Mouse (Mus musculus) liver, embryonic 15.5 days (tissue): ENCODE measurements around the gene Tmem39b. TPM values are rescaled to one million over a fixed set of nuclear protein-coding genes. Genes with fewer than 3 reads are reported as not detected.
A peak's percentile ranks its signal among the peaks of the same experiment; 100 is the strongest.

Experiments used
- ATAC-seq: fragments of 200-750 bp; cut with Nextera tagmentation; 2 replicates; pipeline ENCODE4 v1.8.0; 2017; ENCODE audit warnings: moderate number of reproducible peaks, mild to moderate bottlenecking, moderate library complexity; ENCODE audit not compliant: insufficient read depth
- H3K27ac ChIP-seq: fragments of 300-500 bp; sonication (generic); replicated peaks from 2 replicates; pipeline ENCODE4 v1.5.1; 2015; ENCODE audit warnings: mild to moderate bottlenecking, inconsistent platforms
- H3K27me3 ChIP-seq: fragments of 300-500 bp; sonication (generic); 2 replicates; pipeline ENCODE4 v1.6.1; 2015; ENCODE audit warnings: mild to moderate bottlenecking, inconsistent platforms
- H3K36me3 ChIP-seq: fragments of 300-500 bp; sonication (generic); replicated peaks from 2 replicates; pipeline ENCODE4 v1.6.1; 2015; ENCODE audit warnings: moderate library complexity, mild to moderate bottlenecking, inconsistent platforms
- H3K4me1 ChIP-seq: fragments of 300-500 bp; sonication (generic); replicated peaks from 2 replicates; pipeline ENCODE4 v1.6.1; 2015; ENCODE audit warnings: inconsistent platforms
- H3K4me2 ChIP-seq: fragments of 300-500 bp; sonication (generic); 2 replicates; pipeline ENCODE4 v1.6.1; 2015; ENCODE audit warnings: moderate library complexity, mild to moderate bottlenecking, inconsistent platforms
- H3K4me3 ChIP-seq: fragments of 300-500 bp; sonication (generic); replicated peaks from 2 replicates; pipeline ENCODE4 v1.5.1; 2015; ENCODE audit warnings: mild to moderate bottlenecking, inconsistent platforms
- H3K9ac ChIP-seq: fragments of 300-500 bp; sonication (generic); 2 replicates; pipeline ENCODE4 v1.6.1; 2015; ENCODE audit warnings: moderate library complexity, mild to moderate bottlenecking, inconsistent platforms
- H3K9me3 ChIP-seq: fragments of 300-500 bp; sonication (generic); replicated peaks from 2 replicates; pipeline ENCODE4 v1.6.1; 2016; ENCODE audit warnings: inconsistent platforms
- WGBS: fragments of 180-500 bp; shearing (Covaris S2); methylation state at CpG from one replicate; pipeline ENCODE4 v1.1.7; 2015; ENCODE audit warnings: mixed read lengths; ENCODE audit not compliant: insufficient replicate concordance; 5-methylcytosine and 5-hydroxymethylcytosine counted together
- microRNA-seq: library from miRNA; unstranded; fragments of <30 nt; microRNA quantifications from one replicate; pipeline ENCODE4, GENCODE M21; 2016
- polyA plus RNA-seq: library from polyadenylated mRNA; unstranded; fragments of >200 nt; fragmentation: Nextera tagmentation; extraction: Ambion mirVana; gene quantifications from 2 replicates; pipeline ENCODE4 v1.2.1, GENCODE M21; 2015

Tmem39b gene
- polyA plus RNA-seq, 1 experiment from 2014 or later: 3.5 TPM

GRCm38 (mm10) chr4:129645204-129645603 is 51.4 kb downstream of the Tmem39b start:
- Histone ChIP-seq H3K27ac (no peak overlapping the region), H3K4me2 (no peak overlapping the region), H3K27me3 (no peaks in the 10 kb centered on the region), H3K9me3 (no peaks in the 10 kb centered on the region), H3K9ac (no peak overlapping the region), H3K36me3 (peaks cover 51% of the 10 kb centered on the region), H3K4me1 (peaks cover 9% of the 10 kb centered on the region), H3K4me3 (no peak overlapping the region)
- 53% methylated on average over 6 of the region's 6 CpGs for WGBS
- ATAC-seq: no peak

- peak overlapping the region; percentile 76; the same call in 1 of the 2 replicates for H3K4me3 ChIP-seq
- H3K4me2 ChIP-seq: peak overlapping the region; percentile 84
- H3K27me3 ChIP-seq: no peaks in the 10 kb centered on the region
- peaks cover 32% of the 10 kb centered on the region for H3K4me1 ChIP-seq
- H3K36me3 ChIP-seq: peaks cover 41% of the 10 kb centered on the region
- H3K9me3 ChIP-seq: no peaks in the 10 kb centered on the region
- 60% methylated on average over 5 of the region's 5 CpGs for WGBS
- H3K9ac ChIP-seq: no peak overlapping the region
- ATAC-seq: no peak
- H3K27ac ChIP-seq: peak overlapping the region; percentile 51
Observed at GRCm38 (mm10) chr4:129641756-129642155, 54.9 kb downstream of the Tmem39b start.

- H3K4me1 ChIP-seq: peaks cover 32% of the 10 kb centered on the region
- WGBS: under 1% methylated on average over 60 of the region's 60 CpGs
- ATAC-seq: peak; percentile 92
- no peaks in the 10 kb centered on the region for H3K27me3 ChIP-seq
- peak within 1 kb of the TSS; percentile 84 for H3K4me2 ChIP-seq
- peaks cover 41% of the 10 kb centered on the region for H3K36me3 ChIP-seq
- H3K9me3 ChIP-seq: no peaks in the 10 kb centered on the region
- peak within 1 kb of the TSS; percentile 90 for H3K27ac ChIP-seq
- peak within 1 kb of the TSS; percentile 64 for H3K9ac ChIP-seq
- peak within 1 kb of the TSS; percentile 76 for H3K4me3 ChIP-seq
Observed at GRCm38 (mm10) chr4:129640638-129641467, 55.8 kb downstream of the Tmem39b start, which contains the start of gene Txlna. Gene Txlna (minus strand): TSS chr4:129641065.

- no peaks in the 10 kb centered on the region for H3K27me3 ChIP-seq
- peak overlapping the region; percentile 90 for H3K27ac ChIP-seq
- H3K4me2 ChIP-seq: peak overlapping the region; percentile 84
- peak overlapping the region; percentile 64 for H3K9ac ChIP-seq
- peaks cover 34% of the 10 kb centered on the region for H3K4me1 ChIP-seq
- peaks cover 44% of the 10 kb centered on the region for H3K36me3 ChIP-seq
- H3K9me3 ChIP-seq: no peaks in the 10 kb centered on the region
- ATAC-seq: no peak
- 1% methylated on average over 17 of the region's 17 CpGs for WGBS
- peak overlapping the region; percentile 76 for H3K4me3 ChIP-seq
Observed at GRCm38 (mm10) chr4:129640101-129640637, 56.5 kb downstream of the Tmem39b start.

GRCm38 (mm10) chr4:129639221-129639620 is 57.4 kb downstream of the Tmem39b start:
- Histone ChIP-seq H3K27ac (no peak overlapping the region), H3K4me2 (peak overlapping the region; percentile 84), H3K4me3 (peak overlapping the region; percentile 76), H3K27me3 (no peaks in the 10 kb centered on the region), H3K4me1 (peaks cover 44% of the 10 kb centered on the region), H3K36me3 (peaks cover 50% of the 10 kb centered on the region), H3K9ac (peak overlapping the region; percentile 64; the same call in 1 of the 2 replicates), H3K9me3 (no peaks in the 10 kb centered on the region)
- ATAC-seq: no peak
- 84% methylated on average over 15 of the region's 15 CpGs for whole genome bisulfite sequencing

GRCm38 (mm10) chr4:129633852-129634251 is 62.8 kb downstream of the Tmem39b start:
- Histone ChIP-seq H3K4me2 (peak overlapping the region; percentile 25), H3K9ac (no peak overlapping the region), H3K27ac (0 out of 2 replicates have a peak overlapping the region, but pooled peaks have one; percentile 10), H3K27me3 (no peaks in the 10 kb centered on the region), H3K4me3 (no peak overlapping the region), H3K9me3 (no peaks in the 10 kb centered on the region), H3K4me1 (peaks cover 35% of the 10 kb centered on the region), H3K36me3 (peaks cover 98% of the 10 kb centered on the region)
- 41% methylated on average over 6 of the region's 6 CpGs for WGBS
- peak; percentile 75 for ATAC-seq

- Histone ChIP-seq H3K9ac (no peak overlapping the region), H3K27me3 (no peaks in the 10 kb centered on the region), H3K4me3 (no peak overlapping the region), H3K4me1 (peaks cover 25% of the 10 kb centered on the region), H3K27ac (no peak overlapping the region), H3K4me2 (no peak overlapping the region), H3K9me3 (no peaks in the 10 kb centered on the region), H3K36me3 (peaks cover 100% of the 10 kb centered on the region)
- no peak for ATAC-seq
- 86% methylated on average over 12 of the region's 12 CpGs for WGBS
Observed at GRCm38 (mm10) chr4:129631867-129632266, 64.8 kb downstream of the Tmem39b start.

- Histone ChIP-seq H3K4me1 (peaks cover 33% of the 10 kb centered on the region), H3K27me3 (no peaks in the 10 kb centered on the region), H3K9ac (no peak overlapping the region), H3K27ac (no peak overlapping the region), H3K4me3 (no peak overlapping the region), H3K9me3 (no peaks in the 10 kb centered on the region), H3K36me3 (peaks cover 100% of the 10 kb centered on the region), H3K4me2 (no peak overlapping the region)
- 87% methylated on average over 4 of the region's 4 CpGs for WGBS
- ATAC-seq: no peak
Observed at GRCm38 (mm10) chr4:129630944-129631343, 65.7 kb downstream of the Tmem39b start.

Small RNA genes lying within 50 kb of the gene (microRNA-seq; reads per million reads assigned to microRNA genes)
- not detected for gene Mir7016

Other genes with a start within 250 kb of the Tmem39b start
- 71.8 and 82.6 TPM in 2 replicates for gene Bsdc1, start 235.3 kb downstream of the Tmem39b start, polyA plus RNA-seq
- 0.09 and 0.12 TPM in 2 replicates for gene Tssk3, start 205.8 kb downstream of the Tmem39b start, polyA plus RNA-seq
- 0.28 and 0.82 TPM in 2 replicates for gene Fam229a, start 205.6 kb downstream of the Tmem39b start, polyA plus RNA-seq
- 51.3 and 52.7 TPM in 2 replicates for gene Marcksl1, start 183.3 kb downstream of the Tmem39b start, polyA plus RNA-seq
- gene Hdac1, start 154.1 kb downstream of the Tmem39b start, polyA plus RNA-seq: 98.9 and 100 TPM in 2 replicates
- gene Lck, start 123.2 kb downstream of the Tmem39b start, polyA plus RNA-seq: 2.4 and 3.3 TPM in 2 replicates
- 6.7 and 7.2 TPM in 2 replicates for gene Fam167b, start 118.3 kb downstream of the Tmem39b start, polyA plus RNA-seq
- 156 and 159 TPM in 2 replicates for gene Eif3i, start 96.2 kb downstream of the Tmem39b start, polyA plus RNA-seq
- gene Tmem234, start 96.2 kb downstream of the Tmem39b start, polyA plus RNA-seq: 113 and 115 TPM in 2 replicates
- gene Dcdc2b, start 82.6 kb downstream of the Tmem39b start, polyA plus RNA-seq: 0.70 and 0.86 TPM in 2 replicates
- 7.3 and 9.5 TPM in 2 replicates for gene Iqcc, start 77.7 kb downstream of the Tmem39b start, polyA plus RNA-seq
- gene Ccdc28b, start 72.9 kb downstream of the Tmem39b start, polyA plus RNA-seq: 10.3 and 12.2 TPM in 2 replicates
- 23.0 and 26.7 TPM in 2 replicates for gene Txlna, start 55.8 kb downstream of the Tmem39b start, polyA plus RNA-seq
- gene Kpna6, start 24.1 kb downstream of the Tmem39b start, polyA plus RNA-seq: 6.0 and 6.8 TPM in 2 replicates
- gene Khdrbs1, start 45.5 kb upstream of the Tmem39b start, polyA plus RNA-seq: 25.7 and 26.1 TPM in 2 replicates
- gene Ptp4a2, start 114.4 kb upstream of the Tmem39b start, polyA plus RNA-seq: 140 and 174 TPM in 2 replicates
- gene Spocd1, start 232.4 kb upstream of the Tmem39b start, polyA plus RNA-seq: not detected in 2 replicates